In genomic region chr12:32379296-32379725, GRCm38 (mm10) we compare ENCODE assay signal across 8 mouse cellular contexts. TPM values are rescaled to one million over a fixed set of nuclear protein-coding genes. Genes with fewer than 3 reads are reported as not detected.
A peak's percentile ranks its signal among the peaks of the same experiment; 100 is the strongest.
DNase-seq lines count a peak whose midpoint lies in the region; ATAC-seq and TF ChIP-seq lines count a peak whose summit lies in the region.

No protein-coding gene starts in this region.

- H3K27ac ChIP-seq in ES-Bruce4 (ENCODE audit: insufficient read depth, low read length), result no peak overlapping the region
- peak overlapping the region; percentile 95 for H3K27ac ChIP-seq in forebrain, embryonic 13.5 days
- peak overlapping the region; percentile 94 for H3K27ac ChIP-seq in heart, postnatal 0 days (ENCODE audit: low read depth)
- H3K27ac ChIP-seq in liver, embryonic 16.5 days (ENCODE audit: low read length), result peak overlapping the region; percentile 98
- peak overlapping the region; percentile 90 for H3K27ac ChIP-seq in neural tube, embryonic 12.5 days
- peak overlapping the region; percentile 99 for H3K27ac ChIP-seq in stomach, postnatal 0 days (replicated peaks)

- H3K9me3 ChIP-seq in ES-Bruce4 (replicated peaks; ENCODE audit: control insufficient read depth, insufficient read depth, low read length, poor library complexity, severe bottlenecking), result no peaks in the 10 kb centered on the region
- H3K9me3 ChIP-seq in forebrain, embryonic 13.5 days (replicated peaks), result no peaks in the 10 kb centered on the region
- no peaks in the 10 kb centered on the region for H3K9me3 ChIP-seq in heart, postnatal 0 days (replicated peaks; ENCODE audit: control insufficient read depth, low read length)
- no peaks in the 10 kb centered on the region for H3K9me3 ChIP-seq in liver, embryonic 16.5 days (replicated peaks; ENCODE audit: control insufficient read depth, low read length)
- H3K9me3 ChIP-seq in neural tube, embryonic 12.5 days, result no peaks in the 10 kb centered on the region
- no peaks in the 10 kb centered on the region for H3K9me3 ChIP-seq in stomach, postnatal 0 days (ENCODE audit: control insufficient read depth, low read length)

- peak overlapping the region; percentile 78 for H3K4me3 ChIP-seq in ES-Bruce4 (ENCODE audit: low read depth, low read length)
- H3K4me3 ChIP-seq in forebrain, embryonic 13.5 days, result peak overlapping the region; percentile 81
- peak overlapping the region; percentile 79 for H3K4me3 ChIP-seq in heart, postnatal 0 days (ENCODE audit: low read depth, low read length)
- H3K4me3 ChIP-seq in liver, embryonic 16.5 days (ENCODE audit: low read depth, low read length), result peak overlapping the region; percentile 83
- peak overlapping the region; percentile 82 for H3K4me3 ChIP-seq in neural tube, embryonic 12.5 days
- H3K4me3 ChIP-seq in stomach, postnatal 0 days (ENCODE audit: low read depth, low read length), result peak overlapping the region; percentile 82

- under 1% methylated on average over 58 of the region's 67 CpGs for WGBS in forebrain, embryonic 13.5 days
- under 1% methylated on average over 38 of the region's 67 CpGs for WGBS in heart, postnatal 0 days
- under 1% methylated on average over 64 of the region's 67 CpGs for WGBS in large intestine, adult 2 months
- WGBS in liver, embryonic 16.5 days (ENCODE audit: insufficient replicate concordance), result 1% methylated on average over 38 of the region's 67 CpGs
- under 1% methylated on average over 67 of the region's 67 CpGs for WGBS in neural tube, embryonic 12.5 days
- 1% methylated on average over 56 of the region's 67 CpGs for WGBS in stomach, postnatal 0 days

- TF ChIP-seq CTCF in ES-Bruce4 (IDR thresholded peaks at IDR 0.05; ENCODE audit: low read depth, low read length), result peak; percentile 54
- peak; percentile 59 for TF ChIP-seq CTCF in heart, postnatal 0 days (IDR thresholded peaks at IDR 0.05; ENCODE audit: low read depth)
- peak; percentile 83 for TF ChIP-seq CTCF in stomach, postnatal 0 days (IDR thresholded peaks at IDR 0.05; ENCODE audit: low read depth)

- H3K27me3 ChIP-seq in ES-Bruce4 (ENCODE audit: control insufficient read depth, insufficient read depth, low read length, poor library complexity, severe bottlenecking), result no peaks in the 10 kb centered on the region
- no peaks in the 10 kb centered on the region for H3K27me3 ChIP-seq in forebrain, embryonic 13.5 days
- H3K27me3 ChIP-seq in heart, postnatal 0 days (ENCODE audit: control insufficient read depth, insufficient read depth, low read length), result no peaks in the 10 kb centered on the region
- no peaks in the 10 kb centered on the region; the same call in 1 of the 2 replicates for H3K27me3 ChIP-seq in liver, embryonic 16.5 days (ENCODE audit: control insufficient read depth, insufficient read depth, low read depth, low read length)
- no peaks in the 10 kb centered on the region for H3K27me3 ChIP-seq in neural tube, embryonic 12.5 days (replicated peaks)
- H3K27me3 ChIP-seq in stomach, postnatal 0 days (ENCODE audit: control insufficient read depth, insufficient read depth, low read length), result no peaks in the 10 kb centered on the region

- DNase-seq in heart, postnatal 0 days (ENCODE audit: low spot score), result peak; percentile 71
- peak; percentile 39 for DNase-seq in large intestine, adult 2 months (ENCODE audit: low read depth, low spot score)
- DNase-seq in stomach, postnatal 0 days (ENCODE audit: low spot score), result peak; percentile 91

- H3K4me2 ChIP-seq in forebrain, embryonic 13.5 days, result peak overlapping the region; percentile 80
- H3K4me2 ChIP-seq in heart, postnatal 0 days (ENCODE audit: low read depth, low read length), result peak overlapping the region; percentile 74
- H3K4me2 ChIP-seq in liver, embryonic 16.5 days (ENCODE audit: low read depth, low read length), result peak overlapping the region; percentile 68
- H3K4me2 ChIP-seq in neural tube, embryonic 12.5 days (replicated peaks), result peak overlapping the region; percentile 77
- peak overlapping the region; percentile 87 for H3K4me2 ChIP-seq in stomach, postnatal 0 days (replicated peaks; ENCODE audit: low read depth)

- no peaks in the 10 kb centered on the region for H3K4me1 ChIP-seq in ES-Bruce4 (ENCODE audit: control insufficient read depth, insufficient read depth, low read length)
- H3K4me1 ChIP-seq in forebrain, embryonic 13.5 days, result peaks cover 25% of the 10 kb centered on the region
- H3K4me1 ChIP-seq in heart, postnatal 0 days (ENCODE audit: control insufficient read depth, insufficient read depth), result peaks cover 20% of the 10 kb centered on the region
- peaks cover 15% of the 10 kb centered on the region for H3K4me1 ChIP-seq in liver, embryonic 16.5 days (ENCODE audit: control insufficient read depth, low read depth, low read length)
- H3K4me1 ChIP-seq in neural tube, embryonic 12.5 days, result peaks cover 17% of the 10 kb centered on the region
- no peaks in the 10 kb centered on the region for H3K4me1 ChIP-seq in stomach, postnatal 0 days (replicated peaks; ENCODE audit: control insufficient read depth, insufficient read depth)

- peak overlapping the region; percentile 95 for H3K9ac ChIP-seq in ES-Bruce4 (ENCODE audit: low read depth, poor library complexity, severe bottlenecking)
- H3K9ac ChIP-seq in forebrain, embryonic 13.5 days, result peak overlapping the region; percentile 97
- peak overlapping the region; percentile 90 for H3K9ac ChIP-seq in heart, postnatal 0 days (replicated peaks; ENCODE audit: low read depth, low read length)
- peak overlapping the region; percentile 95 for H3K9ac ChIP-seq in liver, embryonic 16.5 days (ENCODE audit: low read depth, low read length)
- peak overlapping the region; percentile 89 for H3K9ac ChIP-seq in neural tube, embryonic 12.5 days
- peak overlapping the region; percentile 92 for H3K9ac ChIP-seq in stomach, postnatal 0 days (ENCODE audit: low read length)

- no peak for TF ChIP-seq POLR2A in ES-Bruce4 (IDR thresholded peaks at IDR 0.05; ENCODE audit: insufficient read depth, low read length)

- ATAC-seq in cerebellum, adult (ENCODE audit: insufficient number of reproducible peaks, low FRiP score, low TSS enrichment), result peak; percentile 82
- peak; percentile 85 for ATAC-seq in forebrain, embryonic 13.5 days
- peak; percentile 82 for ATAC-seq in heart, postnatal 0 days (ENCODE audit: insufficient read depth, low read depth)
- peak; percentile 81 for ATAC-seq in liver, embryonic 16.5 days (ENCODE audit: low read depth)
- peak; percentile 86 for ATAC-seq in neural tube, embryonic 12.5 days (ENCODE audit: low FRiP score, low read depth)
- peak; percentile 92 for ATAC-seq in stomach, postnatal 0 days (ENCODE audit: low FRiP score, low TSS enrichment)

- H3K36me3 ChIP-seq in ES-Bruce4 (ENCODE audit: control insufficient read depth, insufficient read depth, low read length, poor library complexity, severe bottlenecking), result no peaks in the 10 kb centered on the region
- peaks cover 2% of the 10 kb centered on the region; the same call in 1 of the 2 replicates for H3K36me3 ChIP-seq in forebrain, embryonic 13.5 days (ENCODE audit: poor library complexity, severe bottlenecking)
- H3K36me3 ChIP-seq in heart, postnatal 0 days (replicated peaks; ENCODE audit: control insufficient read depth, insufficient read depth, low read length), result no peaks in the 10 kb centered on the region
- H3K36me3 ChIP-seq in liver, embryonic 16.5 days (ENCODE audit: control insufficient read depth, insufficient read depth), result no peaks in the 10 kb centered on the region; the same call in 1 of the 2 replicates
- no peaks in the 10 kb centered on the region for H3K36me3 ChIP-seq in neural tube, embryonic 12.5 days
- no peaks in the 10 kb centered on the region for H3K36me3 ChIP-seq in stomach, postnatal 0 days (ENCODE audit: control insufficient read depth, insufficient read depth, low read length)

- no peak for TF ChIP-seq EP300 in ES-Bruce4 (IDR thresholded peaks at IDR 0.05; ENCODE audit: insufficient read depth, low read depth, low read length)
- no peak for TF ChIP-seq EP300 in heart, postnatal 0 days (IDR thresholded peaks at IDR 0.05; ENCODE audit: low read depth)
- no peak for TF ChIP-seq EP300 in stomach, postnatal 0 days (optimal IDR thresholded peaks at IDR 0.05)

RNA-seq across cellular contexts. Expression of gene Ccdc71l, which starts 0.8 kb away (rescaled TPM):
- polyA plus RNA-seq in ES-Bruce4 (2011; ENCODE audit: insufficient read depth, insufficient read length, low read depth, missing spikeins), result 4.0 and 4.4 TPM in 2 replicates
- polyA plus RNA-seq in forebrain, embryonic 13.5 days (2015; fragmentation: Nextera tagmentation; extraction: Ambion mirVana), result 2.3 and 2.7 TPM in 2 replicates
- 8.8 and 19.6 TPM in 2 replicates for total RNA-seq in heart, postnatal 0 days (2014; rRNA removed; ENCODE audit: low replicate concordance)
- polyA plus RNA-seq in heart, postnatal 0 days (2015; fragmentation: Nextera tagmentation; extraction: Ambion mirVana), result 1.9 and 2.0 TPM in 2 replicates
- polyA plus RNA-seq in large intestine, adult 2 months (2012; rRNA removed), result 17.4 and 23.5 TPM in 2 replicates
- 2.1 and 3.3 TPM in 2 replicates for polyA plus RNA-seq in liver, embryonic 16.5 days (2015; fragmentation: Nextera tagmentation; extraction: Ambion mirVana)
- polyA plus RNA-seq in neural tube, embryonic 12.5 days (2016; fragmentation: Nextera tagmentation; extraction: Ambion mirVana), result 7.0 and 8.2 TPM in 2 replicates
- 3.6 and 4.4 TPM in 2 replicates for polyA plus RNA-seq in stomach, postnatal 0 days (2015; fragmentation: Nextera tagmentation; extraction: Ambion mirVana)

Comparison
In these comparisons a context has a peak if more than half of its experiments do, and no peak if none do; other contexts are left out.
1. DNase-seq: peak in every context shown above with its lines; median percentile 91 in stomach, postnatal 0 days; 71 in heart, postnatal 0 days; 39 in large intestine, adult 2 months.